Mouse (Mus musculus) neural tube, embryonic 14.5 days (tissue): Measurements from ENCODE around the gene Creg1. TPM values are rescaled to one million over a fixed set of nuclear protein-coding genes. Genes with fewer than 3 reads are reported as not detected.

Source experiments
- polyA plus RNA-seq: library from polyadenylated mRNA; unstranded; fragments of >200 nt; fragmentation: Nextera tagmentation; extraction: Ambion mirVana; gene quantifications from 2 replicates; pipeline ENCODE4 v1.2.1, GENCODE M21; 2014

The Creg1 gene
- polyA plus RNA-seq, 1 experiment from 2014 or later, result 39.7 TPM

Other genes starting within 250 kb of the Creg1 start
- gene Mpzl1, start 129.2 kb upstream of the Creg1 start, polyA plus RNA-seq, result 155 and 182 TPM in 2 replicates
- gene Rcsd1, start 54.0 kb upstream of the Creg1 start, polyA plus RNA-seq, result 2.1 and 8.2 TPM in 2 replicates
- 0.99 and 1.1 TPM in 2 replicates for gene Cd247, start 24.9 kb downstream of the Creg1 start, polyA plus RNA-seq
- 19.6 and 20.9 TPM in 2 replicates for gene Pou2f1, start 238.9 kb downstream of the Creg1 start, polyA plus RNA-seq